Mouse (Mus musculus) gastrocnemius, adult 18-20 months (tissue): ENCODE results near the gene Notch3. TPM values are rescaled to one million over a fixed set of nuclear protein-coding genes. Genes with fewer than 3 reads are reported as not detected.
"Not testable (repeated sequence)": the region's sequence is repeated elsewhere in the genome, so short reads cannot be mapped to it uniquely, and the experiment has no call there.

Experiments
- DNase-seq: peaks from one replicate; pipeline ENCODE4 v3.0.0; 2021; ENCODE audit warnings: low spot score
- long read RNA-seq, 2 experiments: library from polyadenylated mRNA; stranded (forward); transcript quantifications; one replicate each; pipeline ENCODE4 v2.0.0; 2021
- total RNA-seq, 2 experiments: library from RNA; stranded (reverse); gene quantifications; 2 replicates each; pipeline ENCODE4 v1.2.3; 2021

The Notch3 gene
- 10 to 100 TPM in 1 of 2 experiments, 1 to 10 TPM in 1; 9.6 to 12.5 TPM for total RNA-seq
- long read RNA-seq, experiment 1, partial matches to known transcripts, result 5 of 6 reads
- long read RNA-seq, experiment 1, other reads (novel, unspliced or antisense), result 0 of 6 reads
- long read RNA-seq, experiment 2, full-length matches to known transcripts, result 2 of 6 reads
- long read RNA-seq, experiment 2, partial matches to known transcripts, result 1 of 6 reads
- long read RNA-seq, experiment 2, other reads (novel, unspliced or antisense), result 3 of 6 reads

DNA sequence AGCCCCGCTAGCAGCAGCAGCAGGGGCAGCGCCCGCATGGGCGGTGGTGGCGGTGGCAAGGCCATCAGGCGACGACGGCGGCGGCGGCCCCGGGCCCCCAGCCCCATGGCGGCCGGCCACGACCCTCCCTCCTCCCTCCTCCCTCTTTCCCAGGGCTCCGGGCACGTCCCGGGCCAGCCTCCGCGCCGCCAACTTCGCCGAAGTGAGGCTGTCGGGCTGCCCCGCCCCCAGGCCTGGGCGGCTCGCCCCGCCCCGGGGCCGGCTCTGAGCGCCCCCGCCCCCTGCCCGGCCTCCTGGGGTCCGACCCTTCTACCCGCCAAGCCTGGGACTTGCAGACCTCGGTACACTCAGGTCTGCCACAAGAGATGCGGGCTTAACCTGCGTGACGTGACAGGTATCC, at the start of gene Notch3:
Gene Notch3, minus strand, starts transcription at position 166 of the 400 bp plus-strand sequence.
- no peak for DNase-seq

DNA sequence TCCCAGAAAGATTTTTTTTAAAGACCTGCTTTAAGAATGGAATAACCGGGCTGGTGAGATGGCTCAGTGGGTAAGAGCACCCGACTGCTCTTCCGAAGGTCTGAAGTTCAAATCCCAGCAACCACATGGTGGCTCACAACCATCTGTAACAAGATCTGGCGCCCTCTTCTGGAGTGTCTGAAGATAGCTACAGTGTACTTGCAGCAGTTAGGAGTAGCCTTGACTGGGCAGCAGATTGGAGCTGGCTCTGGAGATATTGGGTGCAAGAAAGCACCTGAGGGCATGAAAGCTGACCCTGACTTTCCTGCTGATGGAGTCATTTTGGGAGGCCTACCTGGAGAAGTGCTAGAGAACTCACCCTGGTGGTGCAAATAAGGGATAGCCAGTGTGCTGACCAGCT, 48.9 kb upstream of the Notch3 start:
- DNase-seq, result not testable (repeated sequence)

DNA sequence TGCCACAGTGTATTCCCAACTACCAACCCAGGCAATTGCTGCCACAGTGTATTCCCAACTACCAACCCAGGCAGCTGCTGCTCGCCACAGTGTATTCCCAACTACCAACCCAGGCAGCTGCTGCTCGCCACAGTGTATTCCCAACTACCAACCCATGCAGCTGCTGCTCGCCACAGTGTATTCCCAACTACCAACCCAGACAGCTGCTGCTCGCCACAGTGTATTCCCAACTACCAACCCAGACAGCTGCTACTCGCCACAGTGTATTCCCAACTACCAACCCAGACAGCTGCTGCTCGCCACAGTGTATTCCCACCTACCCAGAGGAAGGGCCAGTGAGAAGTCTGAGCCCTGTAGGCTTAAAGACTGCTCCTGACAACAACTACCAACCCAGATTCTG, 44.9 kb upstream of the Notch3 start:
- DNase-seq, result not testable (repeated sequence)

DNA sequence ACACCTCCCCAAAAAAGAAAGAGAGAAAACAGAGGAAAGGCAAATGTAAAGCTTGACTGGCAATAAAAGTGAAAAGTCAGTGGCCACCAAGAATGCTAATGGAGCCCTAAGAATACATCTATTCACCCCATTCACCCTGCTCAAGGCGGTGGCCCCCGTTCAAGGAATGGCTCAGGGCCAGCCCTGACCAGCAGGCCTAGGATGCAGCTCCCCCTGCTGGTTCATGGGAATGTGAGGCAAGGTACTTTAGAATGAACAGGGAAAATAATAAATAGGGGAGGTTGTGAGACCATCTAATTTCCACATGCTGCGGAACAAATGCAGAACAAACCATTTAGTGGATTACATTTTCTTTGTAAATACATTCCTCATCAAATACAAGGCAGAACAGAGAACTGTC, 43.1 kb upstream of the Notch3 start:
- peak; percentile 73 for DNase-seq

DNA sequence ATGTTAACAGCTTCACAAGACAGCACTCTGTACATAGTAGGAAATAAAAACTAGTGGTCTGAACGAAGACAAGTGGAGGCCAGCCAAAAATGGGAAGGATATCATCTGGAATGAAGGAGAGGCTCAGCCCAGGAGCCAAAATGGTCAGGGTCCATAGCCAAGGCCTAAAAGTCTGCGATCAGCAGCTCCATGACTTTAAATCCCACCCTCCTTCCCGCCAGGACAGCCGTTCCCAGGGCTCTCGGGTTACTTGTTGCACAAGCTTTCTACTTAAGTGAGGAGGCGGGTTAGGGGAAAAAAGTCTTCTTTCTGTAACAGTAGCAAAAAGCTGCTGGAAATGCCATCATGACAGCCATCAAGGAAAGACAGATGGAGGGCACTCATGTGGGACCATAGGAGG, 42.5 kb upstream of the Notch3 start:
- DNase-seq, result peak; percentile 65

DNA sequence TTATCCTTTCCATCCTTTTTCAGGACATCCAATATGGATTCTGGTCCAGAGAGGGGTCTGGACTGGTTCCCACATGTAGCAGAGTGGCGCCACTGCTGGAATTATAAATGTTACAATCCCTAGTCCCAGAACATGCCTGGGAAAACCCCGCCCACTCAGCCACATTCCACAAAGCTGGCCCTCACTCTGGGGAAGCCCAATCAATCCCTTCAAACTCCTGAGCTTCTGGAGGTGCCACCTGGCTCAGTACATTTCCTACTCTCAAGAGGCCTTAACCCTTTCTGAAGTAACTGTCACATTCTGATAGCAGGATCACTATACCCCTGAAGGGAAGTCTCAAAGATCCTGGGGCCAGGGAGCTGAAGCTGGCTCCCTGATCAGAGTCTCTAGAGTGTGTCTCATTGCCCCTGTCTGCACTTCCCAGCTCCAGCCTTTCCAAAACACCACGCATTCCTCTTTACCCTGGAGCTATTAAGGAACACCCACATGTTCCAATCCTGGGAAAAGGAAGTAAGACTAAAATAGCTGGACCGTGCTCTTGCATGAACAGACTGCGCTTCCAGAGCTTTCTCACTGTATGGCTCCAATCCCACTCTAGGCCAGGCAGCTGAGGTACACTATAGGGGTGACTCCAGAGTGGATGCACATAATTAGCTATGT, 41.1 kb upstream of the Notch3 start:
- DNase-seq, result peak; percentile 56

DNA sequence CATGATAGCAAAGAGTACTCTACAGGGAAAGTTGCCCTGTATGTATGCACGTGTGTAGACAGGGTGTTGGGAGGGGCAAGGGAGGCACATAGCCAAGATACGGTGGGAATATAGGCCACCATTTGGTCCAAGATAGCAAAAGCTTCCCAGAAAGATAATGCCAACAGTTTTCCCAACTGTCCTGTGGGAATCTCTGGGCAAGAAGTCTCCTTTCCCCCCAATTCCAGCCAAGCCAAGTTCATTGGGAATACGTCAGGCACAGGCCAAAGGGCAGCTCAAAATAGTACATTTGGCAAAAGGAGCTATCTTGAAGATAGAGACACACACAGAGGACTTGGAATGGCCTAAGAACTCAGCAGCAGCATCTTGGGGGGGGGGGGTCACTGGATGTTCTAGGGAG, 38.7 kb upstream of the Notch3 start:
- peak; percentile 35 for DNase-seq

DNA sequence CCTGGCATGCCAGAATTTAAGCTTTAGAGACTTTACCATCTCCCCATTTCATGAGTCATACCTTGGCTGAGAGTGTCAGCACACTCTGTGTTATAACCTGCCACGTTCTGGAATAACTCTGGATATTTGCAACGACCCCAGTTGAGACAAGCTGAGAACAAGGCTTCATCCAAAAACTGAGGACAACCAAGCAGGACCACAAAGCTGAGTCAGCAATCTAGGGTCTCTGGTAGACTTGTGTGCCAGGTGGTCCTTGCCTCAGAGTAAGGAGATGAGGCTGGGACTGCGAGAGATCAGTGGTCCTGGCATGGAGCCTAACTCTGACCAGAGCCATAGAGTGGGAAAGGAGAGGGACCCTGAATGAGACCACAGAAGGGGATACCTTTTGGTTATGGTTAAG, 36.3 kb upstream of the Notch3 start:
- DNase-seq, result no peak

DNA sequence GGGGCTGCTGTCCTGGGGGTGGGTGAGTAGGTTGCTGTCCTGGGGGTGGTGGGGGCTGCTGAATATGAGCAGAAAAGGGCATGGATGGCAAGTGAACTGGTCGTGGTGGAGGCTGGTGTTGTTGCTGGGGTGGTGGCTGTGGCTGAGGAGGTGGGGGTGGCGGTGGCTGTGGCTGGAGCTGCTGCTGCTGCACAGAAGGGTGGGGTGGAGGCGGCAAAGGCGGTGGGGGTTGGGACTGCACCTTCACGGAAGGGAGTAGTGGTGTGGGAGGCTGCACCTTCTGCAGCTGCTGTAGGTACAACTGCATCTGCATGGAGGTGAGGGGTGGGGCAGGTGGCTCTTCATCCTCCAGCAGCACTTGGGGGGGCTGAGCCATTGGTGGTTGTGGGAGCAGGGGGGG, 34.4 kb upstream of the Notch3 start:
- DNase-seq, result no peak

DNA sequence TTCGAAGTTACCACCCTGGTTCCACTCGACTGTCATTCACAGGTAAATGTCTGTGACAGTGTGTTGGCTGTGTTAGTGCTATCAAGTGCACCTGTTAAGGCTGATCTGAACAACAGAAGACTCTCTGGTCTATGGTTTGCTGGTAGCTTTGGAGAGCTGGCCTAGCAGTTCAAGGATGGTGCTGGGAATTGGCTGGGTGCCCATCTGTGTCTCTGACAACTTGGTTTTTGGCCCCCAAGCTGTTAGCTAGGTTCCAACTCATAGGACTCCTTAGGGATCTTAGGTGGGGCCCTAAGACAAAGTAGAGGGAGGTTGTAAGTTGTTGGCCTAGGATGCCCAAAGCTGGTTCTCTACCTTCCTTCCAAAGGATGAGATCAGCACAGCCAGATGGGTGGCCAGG, 33.1 kb upstream of the Notch3 start:
- no peak for DNase-seq

DNA sequence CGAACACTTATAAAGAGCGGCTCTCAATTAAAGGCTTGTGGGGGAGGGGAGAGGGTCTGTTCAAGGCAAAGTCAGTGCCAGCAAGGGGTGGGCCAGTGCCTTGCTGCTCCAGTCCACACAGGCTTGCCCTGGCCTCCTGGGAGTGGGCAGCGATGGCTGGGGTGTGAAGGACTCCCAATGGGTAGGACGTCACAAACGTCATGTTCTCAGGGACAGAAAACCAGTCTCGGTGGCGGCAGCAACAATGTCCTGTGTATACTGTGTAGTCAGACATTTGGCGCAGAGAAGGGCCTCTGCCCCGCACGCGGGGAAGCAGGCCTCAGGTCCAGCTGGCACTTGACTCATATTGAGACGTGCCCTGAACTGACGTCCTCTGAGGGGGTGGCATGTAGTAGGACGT, 30.5 kb upstream of the Notch3 start:
- DNase-seq, result no peak

DNA sequence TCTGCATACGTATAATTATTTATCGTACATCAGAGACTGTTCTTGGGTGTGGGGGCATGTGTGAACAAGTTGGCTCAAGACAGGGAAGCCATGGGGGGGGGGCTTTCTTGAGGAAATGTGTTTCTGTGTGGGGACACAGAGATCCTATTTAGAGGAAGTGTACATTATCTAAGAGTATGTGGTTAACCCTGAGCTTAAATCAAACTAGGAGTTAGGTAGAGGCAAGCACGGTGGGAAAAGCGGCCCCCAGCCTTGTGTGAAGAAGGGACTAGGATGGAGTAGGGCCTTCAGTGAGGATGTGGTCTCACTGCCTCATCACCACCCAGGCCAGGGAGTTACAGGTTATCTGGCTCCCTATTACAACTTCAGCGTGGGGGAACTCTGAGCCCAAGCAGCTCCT, 29.1 kb upstream of the Notch3 start:
- no peak for DNase-seq

DNA sequence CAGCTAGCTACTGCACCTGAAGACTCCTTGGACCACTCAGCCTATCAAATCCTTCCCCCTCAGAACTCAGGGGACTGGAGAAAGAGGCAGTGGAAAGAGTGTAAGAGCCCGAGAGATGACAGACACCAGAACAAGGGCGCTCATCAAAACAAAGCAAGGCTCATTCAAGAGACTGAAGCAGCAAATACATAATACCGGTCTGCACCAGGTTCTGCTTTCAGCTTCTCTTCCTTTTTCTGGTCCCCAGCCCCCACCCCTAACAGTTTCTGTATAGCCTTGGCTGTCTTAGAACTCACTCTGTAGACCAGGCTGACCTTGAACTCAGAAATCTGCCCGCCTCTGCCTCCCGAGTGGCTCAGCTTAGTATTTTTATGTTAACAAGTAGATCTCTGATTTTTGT, 26.4 kb upstream of the Notch3 start:
- no peak for DNase-seq

DNA sequence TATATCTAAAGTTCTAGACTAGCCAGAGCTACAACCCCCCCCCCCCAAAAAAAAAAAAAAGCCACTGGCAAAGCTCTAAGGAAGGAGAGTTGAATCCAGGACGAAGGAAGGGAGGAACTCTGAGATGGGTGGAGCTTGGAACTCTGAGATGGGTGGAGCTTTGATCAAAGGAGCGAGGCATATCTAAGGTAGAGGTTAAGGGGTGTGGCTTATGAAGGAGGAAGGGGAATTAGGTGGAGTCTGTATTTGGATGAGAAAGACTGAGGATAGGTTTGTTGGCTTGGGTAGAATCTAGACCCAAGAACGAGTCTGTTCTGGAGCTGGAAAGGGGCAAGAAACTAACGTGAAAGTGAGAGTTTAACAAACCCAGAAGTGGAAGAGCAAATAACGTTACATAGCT, 23.2 kb upstream of the Notch3 start:
- DNase-seq, result no peak

DNA sequence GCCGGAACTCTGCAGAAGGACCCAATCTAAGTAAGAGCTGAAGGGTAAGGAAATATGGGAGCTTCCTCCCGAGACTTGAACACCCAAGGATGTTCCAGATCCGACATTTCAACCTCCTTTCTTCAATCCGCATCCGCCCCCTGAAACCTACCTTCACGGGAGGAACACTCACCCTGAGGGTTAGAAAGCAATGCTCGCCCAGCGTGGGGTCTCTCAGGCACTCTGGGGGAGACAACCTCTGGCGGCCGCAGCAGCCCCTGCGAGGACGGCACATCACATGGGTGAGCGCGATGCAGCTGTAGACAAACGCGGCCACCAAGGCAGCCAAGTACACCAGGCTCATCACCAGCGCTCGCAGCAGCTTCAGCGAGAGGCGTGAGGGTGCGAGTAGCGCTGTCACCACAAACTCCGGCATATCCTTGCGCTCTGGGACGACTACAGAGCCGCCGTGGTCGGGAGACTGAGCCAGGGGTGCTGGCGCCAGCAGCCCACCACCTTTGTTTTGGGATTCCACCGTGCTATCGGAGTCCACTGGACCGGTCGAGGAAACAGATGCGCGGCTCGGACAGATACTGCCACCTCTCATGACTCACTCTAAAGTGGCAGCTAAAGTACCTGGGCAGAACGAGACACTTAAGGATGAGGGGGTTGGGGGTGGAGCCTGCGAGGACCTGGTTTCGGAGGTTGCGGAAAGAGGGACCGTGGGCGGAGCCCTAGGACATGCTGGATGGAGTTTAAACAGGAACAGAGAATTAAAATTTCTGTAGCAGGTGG, 22.4 kb upstream of the Notch3 start, which contains the start of gene Ephx3:
Gene Ephx3, minus strand, starts transcription at position 687 of the 774 bp plus-strand sequence.
- DNase-seq, result no peak

DNA sequence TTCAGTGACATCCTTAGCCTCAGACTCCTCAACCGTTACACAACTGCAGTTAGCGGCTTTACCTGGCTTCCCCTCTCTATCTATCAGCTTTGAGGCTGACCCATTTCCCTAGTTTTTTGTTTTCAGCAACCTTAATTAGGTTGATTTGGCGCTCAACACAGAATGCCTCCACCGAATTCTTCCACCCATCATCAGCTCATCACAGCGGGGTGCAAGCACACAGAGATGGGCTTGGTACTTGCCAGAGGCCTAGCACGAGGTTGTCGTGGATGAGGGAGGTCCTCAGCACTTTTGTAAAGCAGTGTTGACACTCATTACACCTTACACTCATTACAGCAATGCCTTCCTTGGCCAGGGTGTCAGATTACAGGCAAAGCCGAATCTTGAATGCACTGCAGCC, 16.4 kb upstream of the Notch3 start:
- no peak for DNase-seq

DNA sequence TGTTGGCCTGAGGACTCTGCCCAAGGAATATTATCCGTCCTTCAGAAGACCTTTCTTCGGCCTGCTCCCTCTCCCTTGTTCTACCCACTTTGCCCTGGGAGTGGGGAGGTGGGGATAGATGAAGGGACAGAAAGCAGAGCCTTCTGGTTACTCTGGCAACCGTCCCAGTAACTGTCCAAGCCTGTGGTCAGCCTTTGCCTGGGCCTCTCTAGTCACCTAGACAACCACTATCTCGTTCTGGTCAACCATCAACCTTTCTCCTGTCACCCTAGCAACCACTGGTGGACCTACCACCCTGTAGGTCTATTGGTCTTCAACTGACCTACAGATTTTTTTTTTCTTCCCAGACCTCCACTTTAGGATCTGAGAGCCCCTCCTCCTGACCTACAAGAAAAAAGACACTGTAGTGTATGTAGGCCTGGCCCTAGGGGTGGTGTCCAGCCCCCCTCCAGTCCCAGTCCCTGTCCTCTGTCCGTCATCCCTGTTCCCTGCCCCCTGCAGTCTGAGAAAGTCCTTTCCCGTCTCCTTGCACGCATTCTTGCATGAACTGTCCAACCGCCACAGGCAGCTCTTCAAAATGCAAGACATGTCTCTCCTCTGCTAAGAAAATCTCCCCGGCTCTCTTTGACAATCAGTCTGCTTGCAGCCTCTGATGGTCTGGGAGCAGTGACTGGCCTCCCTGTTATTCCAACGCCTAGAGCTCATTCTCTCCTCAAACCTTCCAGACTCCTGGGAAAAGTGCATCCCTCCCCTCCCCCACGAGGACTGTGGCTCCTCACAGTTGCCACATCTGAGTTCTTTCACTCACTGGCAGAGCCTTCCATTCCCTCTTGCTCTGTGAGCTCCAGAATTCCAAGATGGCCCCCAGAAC, 13.2 kb upstream of the Notch3 start:
- no peak for DNase-seq

DNA sequence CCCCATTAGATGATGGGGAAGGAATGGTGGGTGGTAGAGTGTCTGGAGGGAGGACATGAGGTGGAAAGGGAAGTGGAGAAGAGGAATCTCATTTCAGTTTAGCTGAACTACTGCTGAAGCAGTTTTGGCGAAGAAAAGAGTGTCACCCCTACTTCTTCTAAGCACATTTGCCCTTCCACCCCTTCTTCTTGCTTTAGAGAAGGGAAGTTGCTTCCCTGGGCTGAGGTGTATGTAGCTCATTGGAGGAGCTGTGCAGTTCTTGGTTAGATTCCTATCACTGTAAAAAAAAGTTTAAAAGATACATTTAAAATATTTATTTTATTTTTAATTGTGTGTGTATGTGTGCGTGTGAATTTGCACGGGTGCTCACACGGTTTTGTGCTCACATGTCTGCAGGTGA, 10.3 kb upstream of the Notch3 start:
- DNase-seq, result no peak

DNA sequence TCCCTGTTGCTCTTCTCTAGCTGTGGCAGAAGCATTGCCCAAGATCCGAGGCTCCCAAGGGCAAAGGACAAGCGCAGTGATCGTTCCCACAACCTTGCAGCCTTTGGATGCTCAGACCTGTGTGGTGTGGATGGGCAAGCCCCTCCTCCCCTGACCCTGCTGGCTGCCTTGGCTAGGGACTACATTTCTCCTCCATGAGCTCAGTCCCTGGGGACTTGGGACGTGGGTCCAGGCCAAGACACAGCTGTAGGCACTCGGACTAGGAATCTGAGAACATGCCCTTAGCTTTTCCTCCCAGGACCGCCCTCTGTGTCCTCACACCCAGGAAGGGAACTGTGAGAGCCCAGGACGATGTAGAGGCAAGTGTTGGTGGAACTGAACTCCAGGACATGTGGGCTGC, 6.5 kb upstream of the Notch3 start:
- DNase-seq, result peak; percentile 82

DNA sequence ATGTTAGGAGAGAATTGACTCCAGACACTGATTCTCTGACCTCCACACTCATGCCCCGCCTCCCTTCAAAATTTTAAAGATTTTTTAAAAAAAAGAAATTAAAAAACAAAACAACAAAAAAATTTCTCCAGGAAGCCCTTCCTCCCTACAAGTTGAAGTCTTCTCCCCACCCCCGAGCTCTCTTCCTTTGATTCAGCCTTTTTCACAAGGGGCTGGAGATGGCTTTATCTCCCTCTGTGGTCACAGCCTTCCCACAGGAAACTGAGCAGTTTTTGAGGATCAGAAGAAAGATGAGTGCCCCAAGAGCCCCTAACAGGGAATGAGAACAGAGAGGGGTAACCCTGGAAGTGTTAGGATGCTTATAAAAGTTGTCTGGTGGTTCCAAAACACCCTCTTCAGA, 5.8 kb upstream of the Notch3 start:
- no peak for DNase-seq

DNA sequence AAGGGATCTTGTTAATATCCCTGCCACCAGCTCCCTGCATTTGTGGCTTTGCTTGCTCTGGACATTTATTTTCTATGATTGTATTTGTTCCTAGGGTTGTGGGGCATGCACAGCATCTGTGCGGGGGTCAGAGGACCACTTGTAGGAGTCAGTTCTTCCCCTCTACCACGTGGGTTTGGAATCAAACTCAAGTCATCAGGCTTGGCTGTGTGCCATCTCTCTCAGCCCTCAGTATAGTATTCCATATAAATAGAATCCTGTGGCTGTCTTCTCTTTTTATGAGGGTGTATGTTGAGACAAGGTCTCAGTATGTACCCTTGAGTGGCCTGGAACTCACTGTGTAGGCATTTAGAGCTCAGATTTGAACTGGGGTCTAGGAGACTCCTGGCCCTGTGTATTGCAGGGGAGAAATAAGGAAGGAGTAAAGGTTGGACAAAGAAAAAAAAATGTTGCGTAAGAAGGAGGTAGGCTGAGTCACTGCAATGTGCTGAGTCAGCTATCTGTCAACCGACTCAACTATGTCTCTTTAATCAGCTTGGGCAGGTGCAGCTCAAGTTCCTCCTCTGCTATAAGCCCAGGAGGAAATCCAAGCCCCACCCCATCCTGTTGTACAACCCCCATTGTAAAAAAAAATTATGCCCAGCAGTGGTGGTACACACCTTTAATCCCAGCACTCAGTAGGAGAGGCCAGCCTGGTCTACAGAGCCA, 3.0 kb upstream of the Notch3 start:
- no peak for DNase-seq
